Mouse (Mus musculus) mature B cell (primary cell): Measurements from ENCODE around the gene Rnaseh2b.

Source experiments
- in situ Hi-C: fragments of 300-500 bp; cut with MboI; formaldehyde crosslinking; loops from 2 replicates; pipeline ENCODE4 v1.14.3; 2019

Gene Rnaseh2b

GRCm38 (mm10) chr14:62311672-62312071, 19.3 kb downstream of the Rnaseh2b start:
- in situ Hi-C loops, result no loop called here

GRCm38 (mm10) chr14:62322581-62323344, 30.4 kb downstream of the Rnaseh2b start:
- in situ Hi-C loops, result no loop called here

GRCm38 (mm10) chr14:62323457-62323856, 31.1 kb downstream of the Rnaseh2b start:
- in situ Hi-C loops, result no loop called here

GRCm38 (mm10) chr14:62324943-62325342, 32.6 kb downstream of the Rnaseh2b start:
- in situ Hi-C loops, result no loop called here

GRCm38 (mm10) chr14:62326026-62326425, 33.6 kb downstream of the Rnaseh2b start:
- in situ Hi-C loops, result no loop called here

- in situ Hi-C loops, result no loop called here
Measured at GRCm38 (mm10) chr14:62327171-62327570, 34.8 kb downstream of the Rnaseh2b start.

- in situ Hi-C loops, result no loop called here
Measured at GRCm38 (mm10) chr14:62328606-62329005, 36.2 kb downstream of the Rnaseh2b start.

GRCm38 (mm10) chr14:62329631-62330030, 37.2 kb downstream of the Rnaseh2b start:
- in situ Hi-C loops, result no loop called here

GRCm38 (mm10) chr14:62331457-62331856, 39.1 kb downstream of the Rnaseh2b start:
- in situ Hi-C loops, result no loop called here

GRCm38 (mm10) chr14:62331866-62332619, 39.7 kb downstream of the Rnaseh2b start:
- in situ Hi-C loops, result no loop called here

GRCm38 (mm10) chr14:62333909-62334687, 41.7 kb downstream of the Rnaseh2b start:
- in situ Hi-C loops, result no loop called here

GRCm38 (mm10) chr14:62339196-62339595, 46.8 kb downstream of the Rnaseh2b start:
- in situ Hi-C loops, result no loop called here

GRCm38 (mm10) chr14:62341887-62342642, 49.7 kb downstream of the Rnaseh2b start:
- in situ Hi-C loops, result no loop called here

- in situ Hi-C loops, result no loop called here
Measured at GRCm38 (mm10) chr14:62342643-62343144, 50.3 kb downstream of the Rnaseh2b start.

- in situ Hi-C loops, result no loop called here
Measured at GRCm38 (mm10) chr14:62346570-62346969, 54.2 kb downstream of the Rnaseh2b start.

GRCm38 (mm10) chr14:62347103-62347502, 54.7 kb downstream of the Rnaseh2b start:
- in situ Hi-C loops, result no loop called here

- in situ Hi-C loops, result no loop called here
Measured at GRCm38 (mm10) chr14:62349786-62350185, 57.4 kb downstream of the Rnaseh2b start.

GRCm38 (mm10) chr14:62350186-62350585, 57.8 kb downstream of the Rnaseh2b start:
- in situ Hi-C loops, result no loop called here

- in situ Hi-C loops, result no loop called here
Measured at GRCm38 (mm10) chr14:62350890-62351289, 58.5 kb downstream of the Rnaseh2b start.

GRCm38 (mm10) chr14:62353372-62353771, 61.0 kb downstream of the Rnaseh2b start:
- in situ Hi-C loops, result no loop called here

GRCm38 (mm10) chr14:62353793-62354192, 61.4 kb downstream of the Rnaseh2b start:
- in situ Hi-C loops, result no loop called here
